Mouse (Mus musculus): ENCODE measurements around the gene Flrt1. TPM values are rescaled to one million over a fixed set of nuclear protein-coding genes. Genes with fewer than 3 reads are reported as not detected.

Gene Flrt1
- polyA plus RNA-seq, 1 experiment from 2014 or later, result 0.82 TPM

DNA sequence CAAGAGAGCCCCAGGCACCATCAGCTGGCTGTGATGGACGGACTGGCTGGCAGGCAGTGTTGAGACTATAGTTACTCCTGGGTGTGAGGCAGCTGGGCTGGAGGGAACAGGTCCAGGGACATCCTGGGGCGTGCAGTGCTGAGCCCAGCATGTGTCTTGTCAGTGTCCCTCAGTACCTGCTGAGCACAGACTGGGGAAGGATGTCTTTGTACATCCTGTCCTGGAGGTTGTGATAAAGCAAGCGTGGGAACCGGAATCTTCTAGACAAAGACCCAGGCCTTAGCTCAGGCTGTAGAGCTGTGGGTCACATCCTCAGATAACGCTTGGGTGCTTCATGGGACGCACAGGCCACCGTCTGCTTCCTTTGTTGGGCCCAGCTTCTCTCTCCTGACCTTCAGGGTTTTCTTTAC, 15.7 kb downstream of the Flrt1 start:
- H3K4me1 ChIP-seq (replicated peaks; ENCODE audit: control insufficient read depth, insufficient read depth, low read length), result no peaks in the 10 kb centered on the region
- no peak for TF ChIP-seq CTCF (IDR thresholded peaks at IDR 0.05; ENCODE audit: low read depth)
- no peak for ATAC-seq

DNA sequence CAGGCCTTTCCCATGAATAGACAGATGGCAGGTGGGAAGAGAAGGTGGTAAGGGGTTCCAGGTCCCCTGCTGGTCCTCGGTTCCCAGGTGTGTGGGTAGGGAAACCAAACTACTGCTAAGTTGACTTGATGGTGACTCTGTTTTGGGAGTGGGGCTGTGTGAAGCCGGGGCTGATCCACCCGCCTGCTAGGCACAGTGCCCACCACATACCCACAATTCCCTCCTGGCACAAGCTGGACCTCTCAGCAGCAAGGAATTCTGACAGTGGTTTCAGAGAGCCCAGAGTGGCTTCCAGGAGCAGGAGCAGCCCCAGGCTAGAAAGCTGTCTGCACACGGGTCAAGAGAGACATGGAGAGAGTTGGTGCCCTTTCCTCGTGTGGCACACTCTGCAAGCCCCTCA, 16.5 kb downstream of the Flrt1 start:
- H3K4me2 ChIP-seq (replicated peaks; ENCODE audit: low read depth), result no peak overlapping the region
- no peaks in the 10 kb centered on the region; the same call in 1 of the 2 replicates for H3K27me3 ChIP-seq (replicated peaks; ENCODE audit: control insufficient read depth, insufficient read depth, low read length)
- H3K36me3 ChIP-seq (ENCODE audit: control insufficient read depth, insufficient read depth), result no peaks in the 10 kb centered on the region
- H3K4me3 ChIP-seq (ENCODE audit: low read depth, low read length), result no peak overlapping the region
- TF ChIP-seq CTCF (IDR thresholded peaks at IDR 0.05; ENCODE audit: low read depth), result no peak
- no peak overlapping the region for H3K9ac ChIP-seq (ENCODE audit: low read depth, low read length)
- WGBS, result 77% methylated on average over 5 of the region's 5 CpGs
- no peak overlapping the region for H3K27ac ChIP-seq (ENCODE audit: low read depth, low read length)
- no peak for ATAC-seq
- no peaks in the 10 kb centered on the region for H3K9me3 ChIP-seq (ENCODE audit: control insufficient read depth)
- no peaks in the 10 kb centered on the region for H3K4me1 ChIP-seq (replicated peaks; ENCODE audit: control insufficient read depth, insufficient read depth, low read length)

More for the DNA sequence above, 15.7 kb downstream of the Flrt1 start:
- Histone ChIP-seq H3K4me2 (replicated peaks; ENCODE audit: low read depth) (no peak overlapping the region), H3K36me3 (ENCODE audit: control insufficient read depth, insufficient read depth) (no peaks in the 10 kb centered on the region), H3K27me3 (replicated peaks; ENCODE audit: control insufficient read depth, insufficient read depth, low read length) (no peaks in the 10 kb centered on the region), H3K9me3 (ENCODE audit: control insufficient read depth) (no peaks in the 10 kb centered on the region), H3K9ac (ENCODE audit: low read depth, low read length) (no peak overlapping the region), H3K27ac (ENCODE audit: low read depth, low read length) (no peak overlapping the region), H3K4me3 (ENCODE audit: low read depth, low read length) (no peak overlapping the region)
- 79% methylated on average over 7 of the region's 7 CpGs for WGBS

DNA sequence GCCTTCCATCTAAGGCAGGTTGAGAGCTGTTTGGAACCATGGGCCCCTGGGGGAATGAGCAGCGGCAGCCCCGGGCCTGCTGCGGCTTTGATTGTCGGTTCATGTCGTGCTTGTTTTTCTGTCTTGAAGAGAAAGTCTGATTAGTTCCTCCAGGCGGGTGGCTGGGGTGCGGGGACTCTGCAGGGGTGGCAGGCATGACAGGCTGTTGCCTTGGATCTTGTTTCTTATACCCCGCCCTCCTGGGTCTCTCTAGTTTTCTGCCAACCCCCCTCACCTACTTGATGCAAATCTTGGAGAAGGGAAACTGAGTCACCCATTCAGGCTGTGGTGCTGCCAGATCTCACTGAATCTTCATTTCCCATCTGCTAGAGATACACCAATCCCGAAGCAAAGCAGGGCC, 17.0 kb downstream of the Flrt1 start:
- ATAC-seq, result no peak
- Histone ChIP-seq H3K9ac (ENCODE audit: low read depth, low read length) (no peak overlapping the region), H3K4me2 (replicated peaks; ENCODE audit: low read depth) (no peak overlapping the region), H3K9me3 (ENCODE audit: control insufficient read depth) (no peaks in the 10 kb centered on the region), H3K4me3 (ENCODE audit: low read depth, low read length) (no peak overlapping the region), H3K4me1 (replicated peaks; ENCODE audit: control insufficient read depth, insufficient read depth, low read length) (no peaks in the 10 kb centered on the region), H3K27ac (ENCODE audit: low read depth, low read length) (no peak overlapping the region), H3K36me3 (ENCODE audit: control insufficient read depth, insufficient read depth) (no peaks in the 10 kb centered on the region), H3K27me3 (replicated peaks; ENCODE audit: control insufficient read depth, insufficient read depth, low read length) (no peaks in the 10 kb centered on the region; the same call in 1 of the 2 replicates)
- TF ChIP-seq CTCF (IDR thresholded peaks at IDR 0.05; ENCODE audit: low read depth), result no peak
- WGBS, result 34% methylated on average over 9 of the region's 9 CpGs

DNA sequence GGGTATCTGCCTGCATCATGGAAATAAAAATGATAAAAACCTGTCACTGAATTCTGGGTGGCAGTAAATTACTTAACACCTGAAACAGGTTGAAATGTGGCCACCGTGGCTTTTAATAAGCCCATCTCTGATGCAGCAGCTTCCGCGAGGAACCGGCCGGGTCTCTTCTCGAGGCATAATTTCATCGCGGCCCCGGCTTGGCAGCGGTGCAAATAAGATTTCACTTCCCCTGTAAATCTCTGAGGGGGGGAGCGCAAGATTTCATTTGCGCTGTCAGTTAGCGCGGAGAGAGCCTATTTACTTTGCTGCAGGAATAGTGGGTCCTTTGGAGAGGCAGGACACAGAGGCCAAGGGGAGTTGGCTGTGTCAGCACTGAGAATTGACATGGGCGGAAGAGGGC, 20.8 kb downstream of the Flrt1 start:
- no peak for TF ChIP-seq CTCF (IDR thresholded peaks at IDR 0.05; ENCODE audit: low read depth)
- no peak for ATAC-seq
- 53% methylated on average over 15 of the region's 15 CpGs for WGBS

DNA sequence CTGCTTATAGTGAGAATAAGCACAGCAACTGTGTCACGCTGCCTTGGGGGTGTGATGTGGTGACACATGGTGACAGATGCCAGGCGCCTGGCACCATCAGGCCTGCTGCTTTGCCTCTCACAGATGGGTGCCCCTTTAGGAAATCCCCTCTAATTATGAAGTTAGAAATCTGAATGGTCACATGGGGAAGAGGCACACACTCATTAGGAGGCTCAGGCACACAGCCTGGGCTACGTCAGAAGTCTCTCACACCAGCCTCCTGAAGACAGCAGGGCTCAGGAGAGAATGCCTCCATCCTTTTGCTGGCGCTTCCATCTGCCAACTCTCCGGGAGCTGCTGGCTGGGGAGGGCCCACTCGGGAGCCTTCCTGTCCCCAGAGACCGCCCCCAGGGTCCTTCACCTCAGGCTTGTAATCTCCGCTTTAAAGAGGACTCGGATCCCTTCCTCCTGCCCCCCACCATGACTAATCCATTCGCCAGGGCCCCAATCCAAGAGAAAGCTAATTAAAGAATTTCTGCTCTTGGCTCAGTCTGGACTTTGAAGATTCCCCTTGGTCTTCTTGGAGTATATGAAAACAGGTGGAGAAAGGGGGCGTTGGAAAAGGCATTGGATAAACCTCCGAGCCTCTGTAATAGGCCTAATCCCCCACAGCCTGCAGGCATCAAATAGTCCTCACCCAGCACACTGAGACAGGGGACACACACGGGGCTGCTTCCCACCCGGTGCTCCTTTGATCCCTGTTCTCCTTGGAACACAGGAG, 22.3 kb downstream of the Flrt1 start:
- Histone ChIP-seq H3K4me3 (ENCODE audit: low read depth, low read length) (no peak overlapping the region), H3K4me2 (replicated peaks; ENCODE audit: low read depth) (no peak overlapping the region), H3K27me3 (replicated peaks; ENCODE audit: control insufficient read depth, insufficient read depth, low read length) (no peaks in the 10 kb centered on the region; the same call in 1 of the 2 replicates), H3K4me1 (replicated peaks; ENCODE audit: control insufficient read depth, insufficient read depth, low read length) (no peaks in the 10 kb centered on the region), H3K36me3 (ENCODE audit: control insufficient read depth, insufficient read depth) (no peaks in the 10 kb centered on the region), H3K9ac (ENCODE audit: low read depth, low read length) (no peak overlapping the region), H3K9me3 (ENCODE audit: control insufficient read depth) (no peaks in the 10 kb centered on the region), H3K27ac (ENCODE audit: low read depth, low read length) (no peak overlapping the region)
- no peak for TF ChIP-seq CTCF (IDR thresholded peaks at IDR 0.05; ENCODE audit: low read depth)
- 64% methylated on average over 14 of the region's 14 CpGs for WGBS
- no peak for ATAC-seq

More for the DNA sequence above, 20.8 kb downstream of the Flrt1 start:
- H3K27me3 ChIP-seq (replicated peaks; ENCODE audit: control insufficient read depth, insufficient read depth, low read length), result no peaks in the 10 kb centered on the region; the same call in 1 of the 2 replicates
- no peak overlapping the region for H3K4me2 ChIP-seq (replicated peaks; ENCODE audit: low read depth)
- no peak overlapping the region for H3K27ac ChIP-seq (ENCODE audit: low read depth, low read length)
- H3K4me3 ChIP-seq (ENCODE audit: low read depth, low read length), result no peak overlapping the region
- H3K36me3 ChIP-seq (ENCODE audit: control insufficient read depth, insufficient read depth), result no peaks in the 10 kb centered on the region
- H3K9ac ChIP-seq (ENCODE audit: low read depth, low read length), result no peak overlapping the region
- no peaks in the 10 kb centered on the region for H3K9me3 ChIP-seq (ENCODE audit: control insufficient read depth)
- H3K4me1 ChIP-seq (replicated peaks; ENCODE audit: control insufficient read depth, insufficient read depth, low read length), result no peaks in the 10 kb centered on the region

DNA sequence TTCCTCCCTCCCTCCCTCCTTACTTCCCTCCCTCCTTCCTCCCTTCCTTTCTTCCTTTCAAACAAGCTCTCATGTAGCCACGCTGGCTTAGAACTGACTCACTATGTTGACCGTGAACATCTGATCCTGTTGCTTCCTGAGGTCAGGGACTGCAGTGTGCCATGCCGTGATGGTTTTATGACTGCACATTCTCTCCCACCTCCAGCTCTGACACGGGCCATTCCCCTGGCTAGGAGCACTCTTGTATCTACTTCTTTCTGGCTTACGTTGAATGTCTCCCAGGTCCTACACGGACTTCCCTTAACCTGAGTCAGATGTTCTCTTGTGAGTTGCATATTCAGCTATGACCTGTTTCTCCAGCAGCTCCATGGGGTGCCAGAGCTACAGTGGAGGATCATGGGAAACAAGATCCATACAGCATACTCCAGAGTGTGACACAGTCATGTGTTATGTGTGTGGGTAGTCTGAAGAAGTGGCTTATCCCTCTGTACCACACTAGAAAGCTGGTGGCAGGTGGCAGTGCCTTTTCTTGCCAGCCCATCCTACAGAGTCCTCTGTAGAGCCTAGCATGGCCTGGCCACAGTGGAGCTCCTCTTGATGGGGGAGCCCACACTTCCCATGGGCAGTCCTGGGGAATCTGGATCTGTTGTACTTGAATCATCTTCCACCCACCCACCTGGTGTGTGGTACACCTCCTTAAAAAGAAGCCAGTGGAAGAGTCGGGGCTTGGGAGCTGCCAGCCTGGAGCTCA, 23.8 kb downstream of the Flrt1 start:
- no peak overlapping the region for H3K9ac ChIP-seq (ENCODE audit: low read depth, low read length)
- H3K9me3 ChIP-seq (ENCODE audit: control insufficient read depth), result no peaks in the 10 kb centered on the region
- H3K27ac ChIP-seq (ENCODE audit: low read depth, low read length), result no peak overlapping the region
- no peaks in the 10 kb centered on the region for H3K4me1 ChIP-seq (replicated peaks; ENCODE audit: control insufficient read depth, insufficient read depth, low read length)
- TF ChIP-seq CTCF (IDR thresholded peaks at IDR 0.05; ENCODE audit: low read depth), result no peak
- ATAC-seq, result no peak
- WGBS, result 51% methylated on average over 7 of the region's 7 CpGs
- no peaks in the 10 kb centered on the region; the same call in 1 of the 2 replicates for H3K27me3 ChIP-seq (replicated peaks; ENCODE audit: control insufficient read depth, insufficient read depth, low read length)
- no peak overlapping the region for H3K4me2 ChIP-seq (replicated peaks; ENCODE audit: low read depth)
- H3K4me3 ChIP-seq (ENCODE audit: low read depth, low read length), result no peak overlapping the region
- no peaks in the 10 kb centered on the region for H3K36me3 ChIP-seq (ENCODE audit: control insufficient read depth, insufficient read depth)
